Mouse (Mus musculus): ENCODE measurements around the gene Commd3.

DNA sequence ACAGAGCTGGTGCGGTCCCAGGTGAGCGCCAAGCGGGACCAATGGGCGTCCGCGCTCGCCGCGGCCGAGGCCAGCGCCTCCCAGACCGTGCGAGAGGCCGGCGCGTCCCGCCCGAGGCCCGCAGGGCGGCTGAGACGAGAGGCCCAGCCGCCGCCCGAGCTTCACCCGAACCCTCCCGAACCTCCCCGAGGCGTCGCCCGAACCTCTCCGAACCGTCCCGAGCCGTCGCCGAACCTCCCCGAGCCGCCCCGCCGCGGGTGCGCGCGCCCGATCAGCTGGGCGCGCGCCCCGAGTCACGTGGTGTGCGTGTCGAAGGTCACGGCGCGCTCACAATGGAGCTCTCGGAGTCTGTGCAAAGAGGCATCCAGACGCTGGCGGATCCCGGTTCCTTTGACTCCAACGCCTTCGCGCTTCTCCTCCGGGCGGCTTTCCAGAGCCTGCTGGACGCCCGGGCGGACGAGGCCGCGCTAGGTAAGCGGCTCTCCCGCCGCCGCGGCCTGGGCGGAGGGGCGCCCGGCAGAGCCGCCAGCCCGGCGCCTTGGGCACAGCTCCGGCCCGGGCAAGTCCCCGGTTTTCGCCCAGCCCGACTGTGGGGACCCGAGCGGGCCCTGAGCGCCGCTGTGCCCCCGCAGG lies at the start of gene Commd3:
- TF ChIP-seq POLR2A (IDR thresholded peaks at IDR 0.05; ENCODE audit: borderline replicate concordance, low read depth, low read length) (no peak), CTCF (IDR thresholded peaks at IDR 0.05; ENCODE audit: low read depth, low read length) (no peak)
